Mouse (Mus musculus): ENCODE measurements around the gene Dcps.

Gene Dcps

GRCm38 (mm10) chr9:35108066-35108465, 67.8 kb downstream of the Dcps start:
- no peak for DNase-seq

GRCm38 (mm10) chr9:35107396-35107795, 68.5 kb downstream of the Dcps start:
- DNase-seq: no peak

GRCm38 (mm10) chr9:35105884-35106880, 69.7 kb downstream of the Dcps start:
- DNase-seq: no peak

- no peak for DNase-seq
Observed at GRCm38 (mm10) chr9:35105438-35105837, 70.4 kb downstream of the Dcps start.

- peak; percentile 1 for DNase-seq
Observed at GRCm38 (mm10) chr9:35104711-35105110, 71.2 kb downstream of the Dcps start.

GRCm38 (mm10) chr9:35098762-35099161, 77.1 kb downstream of the Dcps start:
- DNase-seq: peak; percentile 1

GRCm38 (mm10) chr9:35097901-35098300, 78.0 kb downstream of the Dcps start:
- no peak for DNase-seq

GRCm38 (mm10) chr9:35095726-35096125, 80.1 kb downstream of the Dcps start:
- DNase-seq: no peak

- DNase-seq: no peak
Observed at GRCm38 (mm10) chr9:35093350-35093749, 82.5 kb downstream of the Dcps start.

GRCm38 (mm10) chr9:35092904-35093303, 83.0 kb downstream of the Dcps start:
- DNase-seq: no peak

Data from layer of hippocampus, adult 9-11 months (tissue).